Mouse (Mus musculus) frontal cortex, adult 2 months (tissue): ENCODE results near the gene Nmnat3. TPM values are rescaled to one million over a fixed set of nuclear protein-coding genes. Genes with fewer than 3 reads are reported as not detected.

ENCODE experiments used
- DNase-seq, 2 experiments: peaks; one replicate each; pipeline ENCODE4 v3.0.0; 2022; ENCODE audit warnings: low spot score in 1 of 2; ENCODE audit errors: extremely low spot score in 1 of 2
- polyA plus RNA-seq: library from polyadenylated mRNA; depleted of rRNA; stranded (reverse); fragments of >200 nt; gene quantifications from 2 replicates; pipeline ENCODE4 v1.2.3, GENCODE M21; 2012

The Nmnat3 gene
- polyA plus RNA-seq, 1 experiment = 3.3 TPM

- DNase-seq = no peak
Measured at GRCm38 (mm10) chr9:98352332-98352731, 65.1 kb downstream of the Nmnat3 start.

DNA sequence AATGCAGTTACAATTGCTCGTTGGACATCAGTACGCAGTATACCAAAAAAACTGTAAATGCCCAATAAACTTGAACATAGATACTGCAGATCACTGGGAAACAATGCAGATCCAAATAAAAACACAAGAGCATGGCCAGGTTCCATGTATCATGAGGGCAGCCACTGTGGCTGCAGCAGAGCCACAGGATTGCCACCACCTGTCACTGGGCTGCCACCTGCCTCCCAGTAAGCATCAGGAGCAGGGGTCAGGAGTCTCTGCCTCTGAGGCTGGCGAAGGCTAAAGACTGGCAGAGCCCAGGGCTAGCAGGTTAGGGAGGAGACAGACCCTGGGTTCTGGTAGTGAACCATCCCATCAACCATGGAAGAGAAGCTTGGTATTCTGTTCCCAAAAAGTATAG, 67.7 kb downstream of the Nmnat3 start:
- no peak for DNase-seq

- no peak for DNase-seq
Measured at GRCm38 (mm10) chr9:98361047-98361446, 73.8 kb downstream of the Nmnat3 start.

- DNase-seq = no peak
Measured at GRCm38 (mm10) chr9:98366075-98366474, 78.8 kb downstream of the Nmnat3 start.

GRCm38 (mm10) chr9:98367333-98367962, 80.2 kb downstream of the Nmnat3 start:
- DNase-seq = peak; percentile 8 to 37

- no peak for DNase-seq
Measured at GRCm38 (mm10) chr9:98369707-98370106, 82.5 kb downstream of the Nmnat3 start.

GRCm38 (mm10) chr9:98373358-98373757, 86.1 kb downstream of the Nmnat3 start:
- no peak for DNase-seq

DNA sequence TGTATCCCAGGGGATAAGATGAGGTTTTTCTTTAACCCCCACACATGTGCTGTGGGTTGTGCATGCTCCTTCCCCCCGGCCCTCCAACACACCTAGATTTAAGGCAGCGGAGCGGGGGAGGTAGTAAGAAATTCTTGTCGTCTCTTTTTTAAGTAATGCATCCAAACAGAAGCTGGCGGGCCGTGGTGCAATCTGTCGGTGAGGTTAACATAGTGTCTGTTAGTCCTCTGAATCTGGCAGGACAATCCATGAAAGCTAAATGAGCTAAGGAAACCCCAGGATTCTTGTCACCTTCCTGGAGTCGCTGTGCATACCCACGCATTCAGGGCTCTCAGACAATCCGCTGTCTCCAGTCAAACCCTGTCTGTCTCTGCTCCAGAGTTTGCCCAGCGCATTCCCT, 87.7 kb downstream of the Nmnat3 start:
- peak; percentile 16 to 42 for DNase-seq

- peak in 1 of 2 experiments; percentile 22 for DNase-seq
Measured at GRCm38 (mm10) chr9:98375329-98376170, 88.3 kb downstream of the Nmnat3 start.

DNA sequence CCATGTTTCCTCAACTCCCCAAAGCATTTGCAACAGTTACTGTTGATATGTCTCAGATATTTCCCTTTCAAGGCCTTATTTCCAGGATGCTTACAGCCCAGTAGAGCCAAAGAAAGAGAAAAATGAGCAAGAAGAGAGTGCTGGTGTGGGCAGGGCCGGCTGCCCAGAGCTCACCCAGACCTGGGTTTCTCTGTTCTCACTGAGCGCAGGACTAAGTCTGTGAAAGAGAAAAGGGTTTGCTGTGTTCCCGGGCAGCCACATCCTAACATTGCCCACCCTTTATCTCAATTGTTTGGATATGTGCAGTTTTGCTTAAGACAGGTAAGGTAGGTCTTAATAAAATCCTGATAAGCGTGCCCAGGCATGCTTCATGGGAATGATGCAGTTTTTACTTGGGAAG, 92.5 kb downstream of the Nmnat3 start:
- DNase-seq = no peak

- DNase-seq = no peak
Measured at GRCm38 (mm10) chr9:98380593-98380992, 93.4 kb downstream of the Nmnat3 start.

DNA sequence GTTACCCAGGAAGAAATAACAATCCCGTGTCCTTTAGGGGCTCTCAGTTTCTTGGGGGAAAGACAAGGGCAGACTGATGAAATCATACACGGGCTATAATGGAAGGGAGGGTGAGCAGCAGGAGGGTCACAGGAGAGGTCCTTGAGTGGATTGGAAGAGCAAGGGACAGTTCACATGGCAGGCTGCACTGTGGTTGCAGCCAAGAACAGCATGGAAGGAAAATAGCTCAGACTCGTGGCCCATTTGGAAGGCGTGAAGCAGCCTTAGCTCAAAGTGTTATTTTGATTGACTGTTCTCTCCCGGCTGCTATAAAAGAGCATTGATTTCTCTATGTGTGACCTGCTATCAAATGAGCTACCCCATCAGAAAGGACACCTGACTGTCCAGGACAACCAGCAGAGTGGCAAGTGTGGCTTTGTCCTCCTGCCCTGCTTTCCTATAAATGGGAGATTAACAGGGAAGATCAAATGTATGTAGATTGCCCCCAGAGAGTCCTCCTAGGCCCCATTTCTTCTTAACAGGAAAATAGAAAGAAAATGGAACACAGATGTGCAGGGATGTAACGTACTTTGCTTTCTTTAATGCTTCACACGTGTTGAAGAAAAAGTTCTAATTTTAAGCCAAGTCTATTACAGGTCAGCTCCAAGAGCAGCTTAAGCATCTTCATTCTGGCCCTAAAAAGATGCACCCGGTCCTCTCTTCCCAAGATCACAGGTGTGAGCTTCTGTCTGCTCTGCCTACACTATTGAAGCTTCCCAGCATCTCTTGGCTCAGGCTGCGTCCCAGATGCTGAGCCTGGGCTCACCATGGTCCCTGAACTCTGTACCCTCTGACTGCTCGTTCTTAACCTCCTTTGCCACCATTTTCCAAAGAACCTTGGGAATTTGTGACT, 100.8 kb downstream of the Nmnat3 start:
- DNase-seq = peak in 1 of 2 experiments; percentile 26

GRCm38 (mm10) chr9:98388633-98388965, 101.4 kb downstream of the Nmnat3 start:
- DNase-seq = peak; percentile 76 to 81

DNA sequence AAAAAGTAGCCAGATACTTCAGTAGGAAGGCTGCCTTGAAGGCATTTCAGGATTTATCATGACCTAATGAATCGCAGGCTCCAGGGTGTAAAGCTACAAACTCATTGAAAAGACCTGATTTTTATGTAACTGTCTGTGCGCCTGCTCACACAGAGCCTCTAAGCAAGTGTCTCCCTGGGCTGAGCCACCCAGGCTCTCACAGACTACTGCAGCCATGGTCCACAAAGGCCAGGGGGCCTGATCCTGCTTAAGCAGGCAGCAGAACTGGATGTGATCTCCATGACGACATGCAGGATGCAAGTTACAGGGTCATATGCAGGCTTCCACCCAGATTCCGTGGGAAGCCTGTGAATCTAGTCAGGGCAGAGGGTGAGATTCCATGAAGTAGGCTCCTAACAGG, 106.3 kb downstream of the Nmnat3 start:
- DNase-seq = no peak

GRCm38 (mm10) chr9:98397211-98397610, 110.0 kb downstream of the Nmnat3 start:
- no peak for DNase-seq

- DNase-seq = no peak
Measured at GRCm38 (mm10) chr9:98397866-98398265, 110.6 kb downstream of the Nmnat3 start.

GRCm38 (mm10) chr9:98400185-98400894, 113.1 kb downstream of the Nmnat3 start:
- peak; percentile 68 to 82 for DNase-seq

DNA sequence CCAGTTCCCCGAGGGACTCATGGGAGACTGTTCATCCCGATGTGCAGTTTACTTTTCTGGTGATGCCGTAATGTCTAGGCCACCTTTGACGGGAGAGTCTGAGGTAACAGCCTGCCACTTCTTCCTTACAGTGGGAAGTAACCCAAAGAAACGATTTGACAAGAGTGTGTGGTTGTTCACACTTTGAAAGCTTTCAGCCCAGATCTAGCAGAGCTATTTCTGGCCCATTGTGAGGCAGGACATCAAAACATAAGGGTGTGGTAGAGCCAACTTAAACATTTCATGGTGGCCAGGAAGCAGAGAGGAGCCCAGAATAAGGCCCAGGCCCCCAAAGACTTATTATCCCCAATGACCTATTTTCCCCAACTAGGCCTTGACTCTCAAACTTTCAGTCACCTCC, 114.4 kb downstream of the Nmnat3 start:
- DNase-seq = no peak

- DNase-seq = no peak
Measured at GRCm38 (mm10) chr9:98407771-98408170, 120.5 kb downstream of the Nmnat3 start.

DNA sequence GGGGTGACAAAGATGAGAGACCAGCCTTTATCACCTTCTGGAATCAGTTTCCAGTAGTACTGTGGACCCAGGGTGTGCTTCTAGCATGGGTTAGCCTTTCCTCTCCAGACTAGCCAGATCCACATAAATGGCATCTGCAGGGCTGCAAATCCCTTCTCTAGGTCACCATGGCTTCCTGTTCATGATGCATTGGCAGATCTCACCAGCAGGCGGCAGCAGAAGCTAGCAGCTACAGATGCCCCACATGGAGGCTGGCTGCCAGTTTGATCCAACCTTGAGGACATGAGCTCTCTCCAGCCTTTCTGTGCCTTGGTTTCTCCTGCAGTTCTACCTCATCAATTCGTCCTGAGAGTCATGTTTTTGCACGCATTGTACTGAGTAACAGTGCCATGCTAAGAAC, 121.9 kb downstream of the Nmnat3 start:
- DNase-seq = peak; percentile 46 to 89
